Mouse (Mus musculus): ENCODE data around the gene Gad1. TPM values are rescaled to one million over a fixed set of nuclear protein-coding genes. Genes with fewer than 3 reads are reported as not detected.
A peak's percentile ranks its signal among the peaks of the same experiment; 100 is the strongest.

Gad1 gene
- polyA plus RNA-seq, 1 experiment from 2014 or later: 2.3 TPM

- peaks cover 68% of the 10 kb centered on the region for H3K4me1 ChIP-seq
Measured at GRCm38 (mm10) chr2:70567071-70567681, 14.3 kb downstream of the Gad1 start.

GRCm38 (mm10) chr2:70567682-70568077, 14.8 kb downstream of the Gad1 start:
- Histone ChIP-seq H3K9me3 (no peaks in the 10 kb centered on the region), H3K36me3 (replicated peaks) (no peaks in the 10 kb centered on the region), H3K27ac (no peak overlapping the region), H3K4me3 (peak overlapping the region; percentile 43), H3K4me1 (peaks cover 63% of the 10 kb centered on the region), H3K27me3 (ENCODE audit: poor library complexity, severe bottlenecking) (peaks cover 100% of the 10 kb centered on the region)
- DNase-seq (ENCODE audit: extremely low spot score, low spot score): peak; percentile 31
- WGBS: under 1% methylated on average over 12 of the region's 12 CpGs

More at GRCm38 (mm10) chr2:70567071-70567681, 14.3 kb downstream of the Gad1 start:
- H3K27ac ChIP-seq: 0 out of 2 replicates have a peak overlapping the region, but pooled peaks have one; percentile 15
- H3K27me3 ChIP-seq (ENCODE audit: poor library complexity, severe bottlenecking): peaks cover 100% of the 10 kb centered on the region
- peak overlapping the region; percentile 43; the same call in 1 of the 2 replicates for H3K4me3 ChIP-seq
- WGBS: under 1% methylated on average over 23 of the region's 23 CpGs
- H3K36me3 ChIP-seq (replicated peaks): no peaks in the 10 kb centered on the region
- H3K9me3 ChIP-seq: no peaks in the 10 kb centered on the region
- peak; percentile 72 for DNase-seq (ENCODE audit: extremely low spot score, low spot score)

- Histone ChIP-seq H3K36me3 (replicated peaks) (no peaks in the 10 kb centered on the region), H3K4me1 (peaks cover 57% of the 10 kb centered on the region), H3K27me3 (ENCODE audit: poor library complexity, severe bottlenecking) (peaks cover 100% of the 10 kb centered on the region), H3K9me3 (no peaks in the 10 kb centered on the region), H3K4me3 (peak overlapping the region; percentile 43), H3K27ac (no peak overlapping the region)
- DNase-seq (ENCODE audit: extremely low spot score, low spot score): peak; percentile 39
- WGBS: under 1% methylated on average over 34 of the region's 34 CpGs
Measured at GRCm38 (mm10) chr2:70568198-70568941, 15.5 kb downstream of the Gad1 start.

DNA sequence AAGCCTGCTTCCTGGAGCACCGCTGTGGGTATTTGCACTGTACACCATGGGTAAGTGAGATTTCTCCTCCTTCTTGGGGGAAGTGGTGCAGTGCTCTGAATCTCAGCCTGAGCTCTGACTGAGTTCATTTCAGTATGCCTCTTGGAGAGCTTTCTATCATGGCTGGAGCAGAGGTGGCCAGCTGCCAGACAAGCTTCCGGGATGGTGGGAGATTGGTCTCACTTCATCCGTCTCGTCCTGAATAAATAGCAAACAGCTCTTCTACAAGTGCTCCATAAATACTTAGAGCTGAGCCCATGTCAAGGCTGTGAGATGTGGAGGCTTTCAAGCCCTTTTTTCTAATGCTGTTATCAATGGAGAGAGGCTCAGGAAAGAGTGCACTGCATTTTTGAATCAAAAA, 18.8 kb downstream of the Gad1 start:
- H3K4me1 ChIP-seq: peaks cover 23% of the 10 kb centered on the region
- no peak overlapping the region for H3K4me3 ChIP-seq
- WGBS: 83% methylated on average over 4 of the region's 4 CpGs
- H3K27ac ChIP-seq: no peak overlapping the region
- no peaks in the 10 kb centered on the region for H3K9me3 ChIP-seq
- no peaks in the 10 kb centered on the region for H3K36me3 ChIP-seq (replicated peaks)
- DNase-seq (ENCODE audit: extremely low spot score, low spot score): no peak
- peaks cover 81% of the 10 kb centered on the region for H3K27me3 ChIP-seq (ENCODE audit: poor library complexity, severe bottlenecking)

GRCm38 (mm10) chr2:70572251-70572650, 19.4 kb downstream of the Gad1 start:
- Histone ChIP-seq H3K36me3 (replicated peaks) (no peaks in the 10 kb centered on the region), H3K9me3 (no peaks in the 10 kb centered on the region), H3K4me3 (no peak overlapping the region), H3K27ac (no peak overlapping the region), H3K4me1 (peaks cover 18% of the 10 kb centered on the region), H3K27me3 (ENCODE audit: poor library complexity, severe bottlenecking) (peaks cover 75% of the 10 kb centered on the region)
- 59% methylated on average over 9 of the region's 9 CpGs for WGBS
- no peak for DNase-seq (ENCODE audit: extremely low spot score, low spot score)

- no peak overlapping the region for H3K4me3 ChIP-seq
- 83% methylated on average over 8 of the region's 8 CpGs for WGBS
- no peaks in the 10 kb centered on the region for H3K36me3 ChIP-seq (replicated peaks)
- DNase-seq (ENCODE audit: extremely low spot score, low spot score): no peak
- peaks cover 61% of the 10 kb centered on the region for H3K27me3 ChIP-seq (ENCODE audit: poor library complexity, severe bottlenecking)
- H3K4me1 ChIP-seq: peaks cover 3% of the 10 kb centered on the region
- no peak overlapping the region for H3K27ac ChIP-seq
- H3K9me3 ChIP-seq: no peaks in the 10 kb centered on the region
Measured at GRCm38 (mm10) chr2:70573544-70574210, 20.8 kb downstream of the Gad1 start.

DNA sequence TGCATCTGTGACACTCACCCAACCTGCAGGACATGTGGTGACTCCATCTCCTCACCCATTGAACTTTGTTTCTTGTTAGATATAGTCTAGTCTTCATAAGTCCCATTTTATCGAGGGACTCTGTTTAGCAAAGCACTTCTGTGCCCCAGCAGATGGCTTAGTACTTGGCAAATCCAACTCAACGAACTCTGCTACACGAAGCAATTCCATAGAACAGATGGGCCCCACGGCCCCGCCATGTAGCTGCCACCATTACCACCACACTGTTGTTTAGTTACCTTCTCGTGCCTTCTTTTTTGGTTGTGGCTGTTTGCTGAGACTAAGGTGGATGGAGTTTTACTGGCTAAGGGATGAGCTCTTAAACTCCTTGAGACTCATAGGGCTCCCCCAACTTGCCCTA, 35.3 kb downstream of the Gad1 start:
- DNase-seq (ENCODE audit: extremely low spot score, low spot score): no peak
- WGBS: 90% methylated on average over 6 of the region's 6 CpGs
- Histone ChIP-seq H3K27ac (no peak overlapping the region), H3K36me3 (replicated peaks) (no peaks in the 10 kb centered on the region), H3K4me3 (no peak overlapping the region), H3K9me3 (no peaks in the 10 kb centered on the region), H3K4me1 (peaks cover 5% of the 10 kb centered on the region; the same call in 1 of the 2 replicates), H3K27me3 (ENCODE audit: poor library complexity, severe bottlenecking) (no peaks in the 10 kb centered on the region)

DNA sequence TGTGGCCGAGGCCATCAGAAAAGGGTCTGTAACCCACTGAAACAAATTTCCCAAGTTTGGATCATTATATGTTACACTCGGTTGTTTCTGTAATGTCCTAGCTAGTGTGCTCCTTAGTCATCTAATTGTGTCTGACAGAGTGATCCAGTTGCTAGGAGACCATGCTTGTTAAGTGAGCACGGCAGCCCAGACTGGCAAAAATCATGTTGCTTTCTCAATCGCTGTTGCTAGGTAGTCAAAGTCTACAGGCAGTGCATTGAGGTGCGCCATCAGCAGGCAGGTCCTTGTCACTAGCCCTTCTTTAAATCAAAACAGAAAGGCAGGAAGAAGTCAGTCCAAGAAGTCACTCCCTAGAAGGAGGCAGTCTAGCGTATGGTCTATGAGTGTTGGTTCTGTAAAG, 39.6 kb downstream of the Gad1 start:
- no peaks in the 10 kb centered on the region for H3K27me3 ChIP-seq (ENCODE audit: poor library complexity, severe bottlenecking)
- no peaks in the 10 kb centered on the region for H3K9me3 ChIP-seq
- no peak for DNase-seq (ENCODE audit: extremely low spot score, low spot score)
- no peak overlapping the region for H3K4me3 ChIP-seq
- H3K36me3 ChIP-seq (replicated peaks): no peaks in the 10 kb centered on the region
- no peak overlapping the region for H3K27ac ChIP-seq
- WGBS: 80% methylated on average over 6 of the region's 6 CpGs
- peaks cover 5% of the 10 kb centered on the region; the same call in 1 of the 2 replicates for H3K4me1 ChIP-seq

- H3K27me3 ChIP-seq (ENCODE audit: poor library complexity, severe bottlenecking): no peaks in the 10 kb centered on the region
- no peak for DNase-seq (ENCODE audit: extremely low spot score, low spot score)
- H3K4me1 ChIP-seq: peaks cover 5% of the 10 kb centered on the region; the same call in 1 of the 2 replicates
- H3K4me3 ChIP-seq: no peak overlapping the region
- no peaks in the 10 kb centered on the region for H3K9me3 ChIP-seq
- 88% methylated on average over 5 of the region's 5 CpGs for WGBS
- no peaks in the 10 kb centered on the region for H3K36me3 ChIP-seq (replicated peaks)
- no peak overlapping the region for H3K27ac ChIP-seq
Measured at GRCm38 (mm10) chr2:70593670-70594069, 40.8 kb downstream of the Gad1 start.

- DNase-seq (ENCODE audit: extremely low spot score, low spot score): no peak
- Histone ChIP-seq H3K4me3 (no peak overlapping the region), H3K9me3 (no peaks in the 10 kb centered on the region), H3K27me3 (ENCODE audit: poor library complexity, severe bottlenecking) (no peaks in the 10 kb centered on the region), H3K4me1 (peaks cover 5% of the 10 kb centered on the region; the same call in 1 of the 2 replicates), H3K27ac (no peak overlapping the region), H3K36me3 (replicated peaks) (no peaks in the 10 kb centered on the region)
- 79% methylated on average over 2 of the region's 2 CpGs for WGBS
Measured at GRCm38 (mm10) chr2:70595896-70596295, 43.0 kb downstream of the Gad1 start.

GRCm38 (mm10) chr2:70609769-70610168, 56.9 kb downstream of the Gad1 start:
- no peaks in the 10 kb centered on the region for H3K36me3 ChIP-seq (replicated peaks)
- no peak for DNase-seq (ENCODE audit: extremely low spot score, low spot score)
- WGBS: 73% methylated on average over 3 of the region's 3 CpGs

GRCm38 (mm10) chr2:70614745-70615351, 62.0 kb downstream of the Gad1 start:
- WGBS: 91% methylated on average over 7 of the region's 7 CpGs
- no peak overlapping the region for H3K4me3 ChIP-seq
- H3K36me3 ChIP-seq (replicated peaks): no peaks in the 10 kb centered on the region
- H3K9me3 ChIP-seq: no peaks in the 10 kb centered on the region; the same call in 1 of the 2 replicates
- H3K27ac ChIP-seq: no peak overlapping the region
- DNase-seq (ENCODE audit: extremely low spot score, low spot score): no peak
- H3K4me1 ChIP-seq: peaks cover 5% of the 10 kb centered on the region
- no peaks in the 10 kb centered on the region for H3K27me3 ChIP-seq (ENCODE audit: poor library complexity, severe bottlenecking)

More at GRCm38 (mm10) chr2:70609769-70610168, 56.9 kb downstream of the Gad1 start:
- Histone ChIP-seq H3K27me3 (ENCODE audit: poor library complexity, severe bottlenecking) (no peaks in the 10 kb centered on the region), H3K27ac (no peak overlapping the region), H3K9me3 (peaks cover 8% of the 10 kb centered on the region; the same call in 1 of the 2 replicates), H3K4me3 (no peak overlapping the region), H3K4me1 (0 out of 2 replicates have a peak, but pooled peaks cover 3% of the 10 kb centered on the region)

Data from forebrain, embryonic 10.5 days (tissue).